Mouse (Mus musculus) forebrain, embryonic 11.5 days (tissue): ENCODE data around the gene Scamp4. TPM values are rescaled to one million over a fixed set of nuclear protein-coding genes. Genes with fewer than 3 reads are reported as not detected.
"Not testable (repeated sequence)": the region's sequence is repeated elsewhere in the genome, so short reads cannot be mapped to it uniquely, and the experiment has no call there.

ENCODE experiments used
- ATAC-seq: fragments of 200-750 bp; cut with Nextera tagmentation; replicated peaks from 2 replicates; pipeline ENCODE4 v1.8.0; 2017; ENCODE audit warnings: moderate TSS enrichment; ENCODE audit not compliant: low FRiP score
- DNase-seq: peaks from one replicate; pipeline ENCODE4 v3.0.0-alpha.2; 2017; ENCODE audit warnings: low spot score
- H3K27ac ChIP-seq: fragments of 300-500 bp; sonication (generic); 2 replicates; pipeline ENCODE4 v1.5.1; 2014; ENCODE audit warnings: low read depth, low read length
- H3K27me3 ChIP-seq: fragments of 300-500 bp; sonication (generic); 2 replicates; pipeline ENCODE4 v1.6.1; 2014; ENCODE audit warnings: mild to moderate bottlenecking, low read length, mixed read lengths; ENCODE audit not compliant: control insufficient read depth, insufficient read depth
- H3K36me3 ChIP-seq: fragments of 300-500 bp; sonication (generic); 2 replicates; pipeline ENCODE4 v1.6.1; 2014; ENCODE audit warnings: mild to moderate bottlenecking, low read length, moderate library complexity, mixed read lengths; ENCODE audit not compliant: control insufficient read depth, insufficient read depth
- H3K4me1 ChIP-seq: fragments of 300-500 bp; sonication (generic); replicated peaks from 2 replicates; pipeline ENCODE4 v1.6.1; 2014; ENCODE audit warnings: low read length, mixed read lengths; ENCODE audit not compliant: control insufficient read depth, insufficient read depth
- H3K4me2 ChIP-seq: fragments of 300-500 bp; sonication (generic); 2 replicates; pipeline ENCODE4 v1.6.1; 2014; ENCODE audit warnings: low read depth, mild to moderate bottlenecking, low read length, moderate library complexity, mixed read lengths; ENCODE audit not compliant: severe bottlenecking
- H3K4me3 ChIP-seq: fragments of 300-500 bp; sonication (generic); 2 replicates; pipeline ENCODE4 v1.5.1; 2014; ENCODE audit warnings: low read depth, low read length
- H3K9ac ChIP-seq: fragments of 300-500 bp; sonication (generic); 2 replicates; pipeline ENCODE4 v1.6.1; 2014; ENCODE audit warnings: low read length
- H3K9me3 ChIP-seq: fragments of 300-500 bp; sonication (generic); 2 replicates; pipeline ENCODE4 v1.6.1; 2016; ENCODE audit warnings: low read length, mixed read lengths; ENCODE audit not compliant: control insufficient read depth
- WGBS: fragments of 180-500 bp; shearing (Covaris S2); extraction: QIAGEN DNeasy Blood & Tissue Kit; methylation state at CpG from one replicate; pipeline ENCODE4 v1.1.7; 2014; 5-methylcytosine and 5-hydroxymethylcytosine counted together
- polyA plus RNA-seq: library from polyadenylated mRNA; unstranded; fragments of >200 nt; fragmentation: Nextera tagmentation; extraction: Ambion mirVana; gene quantifications from 2 replicates; pipeline ENCODE4 v1.2.1, GENCODE M21; 2014

Scamp4 gene
- polyA plus RNA-seq, 1 experiment from 2014 or later: 67.7 TPM

- Histone ChIP-seq H3K9ac (no peak overlapping the region), H3K4me1 (no peaks in the 10 kb centered on the region), H3K27ac (no peak overlapping the region), H3K4me3 (no peak overlapping the region), H3K9me3 (no peaks in the 10 kb centered on the region), H3K27me3 (no peaks in the 10 kb centered on the region), H3K36me3 (no peaks in the 10 kb centered on the region; the same call in 1 of the 2 replicates), H3K4me2 (no peak overlapping the region)
- ATAC-seq (no peak), DNase-seq (no peak)
- WGBS: 92% methylated on average over 10 of the region's 10 CpGs
These were observed 44.3 kb downstream of the Scamp4 start for GRCm38 (mm10) chr10:80646936-80647335.

GRCm38 (mm10) chr10:80649910-80650309 is 47.2 kb downstream of the Scamp4 start:
- not testable (repeated sequence) for DNase-seq, H3K27ac ChIP-seq, H3K36me3 ChIP-seq, H3K9me3 ChIP-seq, H3K4me1 ChIP-seq, H3K27me3 ChIP-seq, ATAC-seq, H3K4me3 ChIP-seq, H3K9ac ChIP-seq, H3K4me2 ChIP-seq
- 91% methylated on average over 6 of the region's 6 CpGs for WGBS

- WGBS: 96% methylated on average over 10 of the region's 10 CpGs
- Histone ChIP-seq H3K36me3 (no peaks in the 10 kb centered on the region; the same call in 1 of the 2 replicates), H3K4me3 (no peak overlapping the region), H3K4me2 (no peak overlapping the region), H3K9me3 (no peaks in the 10 kb centered on the region), H3K27ac (no peak overlapping the region), H3K9ac (no peak overlapping the region), H3K27me3 (no peaks in the 10 kb centered on the region), H3K4me1 (peaks cover 7% of the 10 kb centered on the region)
- DNase-seq: no peak
- no peak for ATAC-seq
These were observed 47.7 kb downstream of the Scamp4 start for GRCm38 (mm10) chr10:80650392-80650791.

- H3K27me3 ChIP-seq: no peaks in the 10 kb centered on the region
- no peaks in the 10 kb centered on the region for H3K36me3 ChIP-seq
- 96% methylated on average over 6 of the region's 6 CpGs for WGBS
- H3K9me3 ChIP-seq: no peaks in the 10 kb centered on the region
- no peak for ATAC-seq
- H3K4me3 ChIP-seq: no peak overlapping the region
- no peak overlapping the region for H3K9ac ChIP-seq
- no peak overlapping the region for H3K27ac ChIP-seq
- H3K4me2 ChIP-seq: no peak overlapping the region
- DNase-seq: no peak
- peaks cover 11% of the 10 kb centered on the region for H3K4me1 ChIP-seq
These were observed 50.6 kb downstream of the Scamp4 start for GRCm38 (mm10) chr10:80653156-80653720.

- Histone ChIP-seq H3K9ac (peak overlapping the region; percentile 95; the same call in 1 of the 2 replicates), H3K4me3 (no peak overlapping the region), H3K27me3 (no peaks in the 10 kb centered on the region), H3K27ac (no peak overlapping the region), H3K36me3 (no peaks in the 10 kb centered on the region), H3K4me2 (peak overlapping the region; percentile 90; the same call in 1 of the 2 replicates), H3K4me1 (peaks cover 11% of the 10 kb centered on the region), H3K9me3 (no peaks in the 10 kb centered on the region)
- no peak for ATAC-seq
- DNase-seq: no peak
- 90% methylated on average over 6 of the region's 6 CpGs for WGBS
These were observed 52.2 kb downstream of the Scamp4 start for GRCm38 (mm10) chr10:80654866-80655265.

GRCm38 (mm10) chr10:80655406-80656129 is 52.9 kb downstream of the Scamp4 start:
- H3K27me3 ChIP-seq: no peaks in the 10 kb centered on the region
- H3K9me3 ChIP-seq: no peaks in the 10 kb centered on the region
- H3K36me3 ChIP-seq: no peaks in the 10 kb centered on the region
- peak overlapping the region; percentile 95 for H3K9ac ChIP-seq
- H3K4me3 ChIP-seq: peak overlapping the region; percentile 92
- peaks cover 11% of the 10 kb centered on the region for H3K4me1 ChIP-seq
- H3K27ac ChIP-seq: no peak overlapping the region
- no peak for DNase-seq
- H3K4me2 ChIP-seq: peak overlapping the region; percentile 90
- peak; percentile 61 for ATAC-seq
- 5% methylated on average over 12 of the region's 12 CpGs for WGBS

- Histone ChIP-seq H3K4me2 (peak overlapping the region; percentile 90), H3K27ac (peak overlapping the region; percentile 81), H3K9ac (peak overlapping the region; percentile 95), H3K36me3 (no peaks in the 10 kb centered on the region), H3K4me3 (peak overlapping the region; percentile 92), H3K9me3 (no peaks in the 10 kb centered on the region), H3K27me3 (no peaks in the 10 kb centered on the region), H3K4me1 (peaks cover 11% of the 10 kb centered on the region)
- WGBS: under 1% methylated on average over 68 of the region's 72 CpGs
- ATAC-seq: peak; percentile 81
- peak; percentile 99 for DNase-seq
These were observed 53.6 kb downstream of the Scamp4 start for GRCm38 (mm10) chr10:80656130-80656862.

GRCm38 (mm10) chr10:80656863-80657623 is 54.4 kb downstream of the Scamp4 start, which contains the start of gene Btbd2:
Gene Btbd2, minus strand, starts transcription at chr10:80657071.
- H3K4me3 ChIP-seq: peak within 1 kb of the TSS; percentile 92
- H3K36me3 ChIP-seq: no peaks in the 10 kb centered on the region
- peak; percentile 49 for ATAC-seq
- peaks cover 11% of the 10 kb centered on the region for H3K4me1 ChIP-seq
- peak within 1 kb of the TSS; percentile 95 for H3K9ac ChIP-seq
- no peaks in the 10 kb centered on the region for H3K9me3 ChIP-seq
- no peak for DNase-seq
- 19% methylated on average over 15 of the region's 15 CpGs for WGBS
- H3K4me2 ChIP-seq: peak within 1 kb of the TSS; percentile 90
- H3K27ac ChIP-seq: peak within 1 kb of the TSS; percentile 81
- H3K27me3 ChIP-seq: no peaks in the 10 kb centered on the region
